ENCODE assay signal across 13 mouse cellular contexts in genomic region chr14:74822048-74822447, GRCm38 (mm10).
"Had no signal": no experiment of that assay in that cellular context is flagged by ENCODE, and none has a peak within 500 bp of the region (broad histone marks: within the 10 kb centered on the region; RNA-seq: fewer than 3 reads in every experiment).

No protein-coding gene starts in this region.

- H3K27me3 ChIP-seq: limb, embryonic 13.5 days; liver, embryonic 12.5 days; megakaryocyte, embryonic 14.5 days; midbrain, embryonic 15.5 days; neural tube, embryonic 12.5 days had no signal

- H3K4me1 ChIP-seq: megakaryocyte, embryonic 14.5 days; midbrain, embryonic 15.5 days had no signal

- H3K27ac ChIP-seq: limb, embryonic 13.5 days; liver, embryonic 12.5 days; macrophage; midbrain, embryonic 15.5 days; neural tube, embryonic 12.5 days had no signal

- H3K9me3 ChIP-seq: limb, embryonic 13.5 days; liver, embryonic 12.5 days; megakaryocyte, embryonic 14.5 days; midbrain, embryonic 15.5 days; neural tube, embryonic 12.5 days had no signal

- H3K36me3 ChIP-seq: midbrain, embryonic 15.5 days had no signal

- DNase-seq: kidney, adult 8-10 months; kidney, postnatal 25 days; lung, embryonic 14.5 days; lung, postnatal 10 days; thymus, adult 18-20 months; thymus, postnatal 14 days had no signal

- ATAC-seq: liver, embryonic 12.5 days; midbrain, embryonic 15.5 days had no signal

- H3K9ac ChIP-seq: limb, embryonic 13.5 days; liver, embryonic 12.5 days; lung, embryonic 14.5 days; midbrain, embryonic 15.5 days; neural tube, embryonic 12.5 days had no signal

- H3K4me3 ChIP-seq: limb, embryonic 13.5 days; liver, embryonic 12.5 days; megakaryocyte, embryonic 14.5 days; midbrain, embryonic 15.5 days; neural tube, embryonic 12.5 days had no signal

- H3K4me2 ChIP-seq: limb, embryonic 13.5 days; liver, embryonic 12.5 days; lung, embryonic 14.5 days; midbrain, embryonic 11.5 days; midbrain, embryonic 15.5 days; neural tube, embryonic 12.5 days had no signal
